Mouse (Mus musculus) retina, postnatal 1 day (tissue): ENCODE results near the gene Itga9.
A peak's percentile ranks its signal among the peaks of the same experiment; 100 is the strongest.

Experiments
- DNase-seq: peaks from one replicate; pipeline ENCODE4 v3.0.0-alpha.2; 2012

Gene Itga9

GRCm38 (mm10) chr9:118607701-118608401 is 1.4 kb downstream of the Itga9 start:
- DNase-seq: no peak

DNA sequence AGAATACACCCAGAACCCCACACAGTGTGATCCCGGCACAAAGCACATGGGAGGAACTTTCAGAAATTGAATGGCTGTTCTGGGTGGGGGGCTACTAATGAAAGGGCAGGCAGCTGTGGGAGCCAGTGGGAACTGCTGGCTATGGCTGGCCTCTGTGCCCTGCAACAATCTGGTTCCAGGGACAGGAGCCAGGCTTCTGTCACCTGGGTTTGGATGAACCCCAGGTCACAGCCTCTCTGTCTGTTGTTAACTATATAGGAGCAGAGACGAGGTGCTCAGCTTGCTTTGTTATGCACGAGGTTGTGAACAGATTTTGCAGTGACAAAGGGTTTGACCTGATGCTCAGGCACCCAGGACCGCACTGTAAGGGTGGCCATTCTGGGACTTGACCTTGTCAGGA is 2.1 kb downstream of the Itga9 start:
- DNase-seq: no peak

GRCm38 (mm10) chr9:118610060-118610459 is 3.6 kb downstream of the Itga9 start:
- no peak for DNase-seq

DNA sequence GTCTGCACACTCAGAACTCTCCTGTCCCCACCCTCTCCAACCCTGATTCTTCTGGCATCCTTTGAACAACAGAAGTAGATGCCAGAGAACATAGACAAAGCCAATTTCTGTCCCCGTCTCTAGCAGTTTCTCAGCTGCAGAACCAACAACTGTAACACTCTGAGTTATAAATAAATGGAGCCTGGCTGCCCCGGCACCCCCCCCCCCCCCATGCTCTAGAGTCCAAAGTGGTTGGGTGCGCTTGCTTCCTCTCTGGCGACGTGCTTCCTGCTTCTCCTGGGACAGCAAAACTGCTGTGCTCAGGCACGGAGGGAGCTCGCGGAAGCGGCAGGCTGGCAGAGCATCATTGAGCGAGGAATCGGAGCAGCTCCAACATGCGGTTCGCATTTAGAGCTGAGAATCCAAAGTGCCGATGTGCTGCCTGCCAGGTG is 4.6 kb downstream of the Itga9 start:
- DNase-seq: no peak

GRCm38 (mm10) chr9:118611958-118612581 is 5.6 kb downstream of the Itga9 start:
- peak; percentile 35 for DNase-seq

DNA sequence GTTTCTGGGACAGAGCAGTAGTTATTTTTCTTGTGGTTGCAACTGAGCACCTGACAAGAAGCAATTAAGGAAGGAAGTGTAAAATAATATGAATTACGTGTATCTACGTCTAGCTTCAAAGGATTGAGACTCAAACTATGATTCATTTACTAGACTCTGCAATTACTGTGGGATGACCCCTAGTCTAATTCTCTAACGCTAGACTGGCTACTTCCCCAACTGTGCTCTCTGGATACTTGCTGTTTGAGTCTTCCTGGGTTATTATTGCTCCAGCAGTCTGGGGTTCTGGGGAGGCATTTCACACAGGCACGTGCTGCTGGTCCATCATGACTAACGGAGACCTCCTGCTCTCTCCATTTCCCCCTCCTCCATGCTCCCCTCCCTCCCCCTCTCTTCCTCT is 10.7 kb downstream of the Itga9 start:
- no peak for DNase-seq

DNA sequence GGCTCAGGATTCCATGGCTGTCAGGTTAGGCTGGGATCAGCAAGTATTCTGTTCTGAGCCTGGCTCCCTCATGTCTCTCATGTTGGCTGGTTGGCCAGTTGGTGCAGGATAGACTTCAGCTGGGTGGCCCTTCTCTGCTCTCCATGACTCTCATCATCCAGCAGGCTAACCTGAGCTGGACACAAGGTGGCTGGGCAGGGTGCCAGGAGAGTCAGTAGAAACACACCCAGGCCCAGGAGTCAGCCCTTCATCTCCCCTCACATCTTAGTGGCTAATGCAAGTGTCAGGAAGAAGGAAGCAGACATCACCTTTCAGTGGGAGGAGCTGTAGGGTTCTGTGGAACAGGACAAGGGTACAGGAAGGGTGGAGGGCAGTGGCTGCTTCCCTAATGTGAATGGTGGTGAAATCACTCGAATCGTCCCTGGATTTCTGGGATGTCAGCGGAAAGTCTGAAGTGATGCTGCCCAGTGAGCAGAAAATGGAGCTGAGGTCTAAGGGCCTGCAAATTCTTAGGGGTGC is 12.3 kb downstream of the Itga9 start:
- DNase-seq: no peak

DNA sequence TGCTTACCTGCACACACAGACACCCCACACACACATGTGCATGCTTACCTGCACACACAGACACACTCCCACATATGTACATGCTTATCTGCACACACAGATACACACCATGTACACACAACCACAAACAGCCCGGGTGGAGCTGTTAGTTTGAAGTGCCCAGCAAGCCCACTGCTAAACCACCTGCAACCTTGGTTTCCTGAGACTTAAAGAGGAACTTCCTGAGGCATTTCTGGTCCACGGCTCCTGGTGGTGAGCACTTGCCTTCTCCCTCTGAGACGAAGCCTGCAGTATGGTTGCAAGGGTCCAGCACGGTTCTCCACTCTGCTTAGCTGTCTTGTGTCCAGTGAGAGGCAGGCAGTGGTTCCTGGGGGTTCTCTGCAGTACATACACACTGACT is 14.3 kb downstream of the Itga9 start:
- no peak for DNase-seq

DNA sequence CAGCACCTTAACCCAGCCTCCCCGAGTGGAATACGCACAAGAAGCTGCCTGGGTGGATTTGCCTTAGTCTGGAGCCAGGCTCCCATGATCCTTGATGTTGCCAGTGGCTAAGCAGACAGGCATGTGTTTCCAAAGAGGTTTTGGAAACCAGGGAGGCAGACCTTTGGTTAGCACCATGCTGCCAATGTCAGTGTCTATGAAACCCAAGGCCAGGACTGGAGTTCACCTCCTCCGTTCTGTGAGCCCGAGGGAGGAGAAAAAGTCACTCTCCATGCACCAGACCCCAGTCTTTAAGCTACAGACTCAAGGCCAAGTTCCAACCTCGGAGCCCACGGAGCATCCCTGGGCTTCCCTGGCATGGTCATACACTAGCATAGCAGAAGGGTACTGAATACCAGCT is 15.2 kb downstream of the Itga9 start:
- DNase-seq: no peak

DNA sequence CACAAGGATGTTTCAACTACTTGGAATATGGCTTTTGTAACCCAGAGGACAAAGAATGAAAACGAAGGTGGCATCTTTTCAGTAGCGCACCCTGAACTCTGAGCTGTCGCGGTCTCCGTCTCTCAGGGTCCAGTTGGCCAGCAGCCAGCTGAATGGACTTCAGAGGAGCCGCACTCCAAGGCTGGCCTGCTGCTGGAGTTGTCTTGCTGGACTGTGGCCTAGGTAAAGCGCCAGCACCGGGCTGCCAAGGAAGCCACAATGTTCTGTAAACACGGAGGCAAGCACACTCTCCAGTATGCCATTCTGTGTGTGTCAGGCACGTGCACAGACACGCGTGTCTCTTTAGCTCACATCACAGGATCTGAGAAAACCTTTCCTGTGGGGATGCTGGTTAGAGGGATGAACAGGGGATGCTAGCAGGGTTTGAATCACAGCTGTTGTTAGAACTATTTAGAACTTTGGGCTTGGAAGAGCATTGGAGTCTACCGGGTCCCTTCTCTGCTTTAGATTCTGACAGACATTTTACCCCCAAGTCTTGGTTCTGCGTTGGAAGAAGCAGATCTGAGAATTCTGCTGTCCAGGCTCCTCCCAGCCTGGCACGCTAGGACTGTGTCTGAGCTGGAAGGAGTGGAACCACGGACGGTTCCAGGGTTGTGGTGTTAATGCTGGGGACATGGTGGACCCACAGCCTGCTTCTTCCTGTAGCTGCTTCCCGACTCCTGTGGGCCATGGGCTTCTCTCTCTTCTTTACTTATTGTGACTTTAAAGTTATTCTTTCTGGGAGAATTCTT is 16.1 kb downstream of the Itga9 start:
- DNase-seq: no peak

DNA sequence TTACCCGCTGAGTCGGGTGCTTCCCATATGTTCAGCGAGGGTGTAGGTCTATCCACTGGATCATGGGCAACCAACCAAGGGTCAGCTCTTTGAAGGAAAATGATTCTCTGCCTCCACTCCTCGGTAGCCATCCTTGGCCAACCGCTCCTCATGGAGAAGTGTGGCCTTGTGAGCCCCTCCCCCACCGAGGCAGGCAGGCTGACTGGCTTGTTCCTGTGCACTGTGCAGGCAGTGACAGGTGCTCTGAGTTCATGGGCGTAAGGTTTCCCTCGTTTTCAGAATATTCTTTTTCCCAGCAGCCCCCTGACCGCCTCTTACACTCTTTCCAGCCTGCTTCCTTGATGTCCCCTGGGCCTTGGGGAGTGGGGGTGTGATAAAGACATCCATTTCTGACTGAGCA is 17.0 kb downstream of the Itga9 start:
- no peak for DNase-seq

DNA sequence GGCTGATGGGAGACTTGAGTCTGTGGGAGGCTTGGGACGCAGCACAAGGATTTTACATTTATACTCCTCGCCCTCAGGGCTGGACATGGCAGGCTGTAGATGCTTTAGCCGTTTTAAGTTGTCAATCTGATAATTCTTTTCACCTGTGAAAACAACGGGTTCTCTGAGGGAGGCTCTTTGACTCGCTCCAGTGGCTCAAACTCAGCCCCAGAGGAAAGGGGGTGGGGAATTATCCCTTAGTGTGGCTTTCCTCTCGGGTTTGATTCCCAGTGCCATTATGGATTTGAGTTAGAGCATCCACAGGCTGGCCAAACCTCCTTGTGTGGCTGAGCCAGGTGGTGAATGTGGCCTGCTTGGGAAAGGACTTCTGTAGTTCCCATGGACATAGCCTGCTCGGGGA is 17.7 kb downstream of the Itga9 start:
- DNase-seq: no peak

GRCm38 (mm10) chr9:118629763-118630379 is 23.4 kb downstream of the Itga9 start:
- DNase-seq: no peak

DNA sequence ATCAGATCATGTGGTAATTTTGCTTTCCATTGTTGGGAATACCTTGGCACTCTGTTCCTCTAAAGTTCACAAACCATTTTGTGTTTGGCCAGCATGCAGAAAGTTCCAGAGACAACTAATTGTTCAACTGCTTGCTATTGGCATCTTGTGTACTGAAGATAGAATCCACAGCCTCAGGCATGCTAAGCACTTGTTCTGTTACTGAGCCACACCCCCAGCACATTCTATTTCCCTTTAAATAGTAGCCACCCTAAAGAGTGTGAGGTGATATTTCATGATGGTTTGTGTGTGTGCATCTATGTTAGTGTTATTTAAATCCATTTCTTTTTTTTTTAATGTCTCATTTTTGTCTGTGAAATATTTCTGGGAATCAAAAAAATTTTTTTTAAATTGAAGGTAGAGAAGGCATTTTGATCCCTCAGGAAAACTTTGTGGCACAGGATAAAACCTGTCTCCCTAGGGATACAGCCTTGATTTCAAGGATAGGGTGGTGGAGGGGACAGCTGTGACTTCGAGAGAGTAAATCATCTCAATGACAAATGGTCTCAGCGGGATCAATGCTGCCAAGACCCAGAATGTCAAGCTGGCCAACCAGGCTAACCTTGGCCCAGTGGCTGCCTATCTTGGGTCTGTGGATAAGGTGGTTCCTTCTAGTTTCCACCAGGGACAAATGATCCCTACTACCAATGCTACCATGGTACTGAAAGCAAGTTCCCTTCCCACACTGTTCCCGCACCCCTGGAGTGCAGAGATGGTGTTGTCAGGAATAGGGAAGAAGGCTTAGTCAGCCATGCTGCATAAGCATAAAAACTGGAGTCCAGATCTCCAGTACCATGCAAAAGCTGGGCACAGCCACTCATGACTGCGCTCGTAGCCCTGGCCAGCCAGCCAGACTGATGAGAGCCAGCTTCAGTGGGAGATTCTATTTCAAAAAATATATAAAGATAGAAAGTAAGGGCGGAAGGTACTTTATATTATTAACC is 25.6 kb downstream of the Itga9 start:
- DNase-seq: no peak

- no peak for DNase-seq
These were observed 26.3 kb downstream of the Itga9 start for GRCm38 (mm10) chr9:118632758-118633143.

GRCm38 (mm10) chr9:118638642-118639210 is 32.2 kb downstream of the Itga9 start:
- no peak for DNase-seq

- no peak for DNase-seq
These were observed 39.3 kb downstream of the Itga9 start for GRCm38 (mm10) chr9:118645698-118646355.

DNA sequence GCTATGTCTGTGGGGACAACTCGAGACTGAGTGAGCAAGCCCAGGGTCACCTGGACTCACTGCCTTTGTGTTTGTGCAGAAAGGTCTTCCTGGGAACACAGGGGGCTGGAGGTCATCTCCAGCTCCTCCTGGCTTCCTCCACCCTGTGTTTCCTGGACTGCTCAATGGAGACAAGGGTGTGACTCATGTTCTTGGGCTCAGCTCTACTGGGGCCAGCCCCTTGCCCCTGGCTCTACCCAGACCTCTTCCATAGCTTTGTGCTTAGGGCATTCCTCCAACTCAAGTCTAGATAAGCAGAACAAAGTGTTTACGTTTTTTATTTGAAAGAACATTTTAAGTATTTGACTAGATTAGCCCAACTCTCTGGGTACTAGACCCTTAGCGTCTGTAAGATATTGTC is 41.0 kb downstream of the Itga9 start:
- DNase-seq: no peak

GRCm38 (mm10) chr9:118650976-118651375 is 44.5 kb downstream of the Itga9 start:
- no peak for DNase-seq

DNA sequence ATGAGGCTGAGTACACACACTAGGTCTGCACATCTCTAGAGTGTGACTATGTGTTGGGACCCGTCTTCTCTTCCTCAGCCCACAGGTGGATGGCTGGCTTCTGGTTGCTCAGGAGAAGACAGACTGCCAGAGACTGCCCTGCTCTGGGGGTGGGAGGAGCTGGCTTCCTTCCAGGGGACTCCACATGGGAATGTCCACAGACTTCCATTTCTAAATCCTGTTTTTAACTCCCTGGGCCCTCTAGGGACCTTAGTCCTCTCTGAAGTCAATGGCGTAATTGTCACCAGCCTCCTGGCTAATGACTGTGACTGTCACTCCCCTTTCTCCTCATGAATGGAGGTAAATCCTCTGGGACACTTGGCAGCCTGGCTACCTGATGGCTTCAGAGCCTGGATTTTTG is 45.4 kb downstream of the Itga9 start:
- no peak for DNase-seq

GRCm38 (mm10) chr9:118653436-118653835 is 46.9 kb downstream of the Itga9 start:
- DNase-seq: no peak
